Mouse (Mus musculus) heart, adult 8-10 months (tissue): ENCODE data around the gene Tmem178. TPM values are rescaled to one million over a fixed set of nuclear protein-coding genes. Genes with fewer than 3 reads are reported as not detected.
A peak's percentile ranks its signal among the peaks of the same experiment; 100 is the strongest.

Source experiments
- DNase-seq: peaks from one replicate; pipeline ENCODE4 v3.0.0; 2022; ENCODE audit warnings: low spot score
- total RNA-seq, 4 experiments: library from RNA; stranded (reverse); gene quantifications; 2 replicates each; pipeline ENCODE4 v1.2.4; 2022

The Tmem178 gene
- total RNA-seq, 4 experiments from 2014 or later, result 0.16 to 0.56 (median 0.30) TPM

- DNase-seq, result no peak
Measured at GRCm38 (mm10) chr17:80991535-80992127, 47.2 kb downstream of the Tmem178 start.

GRCm38 (mm10) chr17:80997226-80997625 lies 52.8 kb downstream of the Tmem178 start:
- no peak for DNase-seq

- no peak for DNase-seq
Measured at GRCm38 (mm10) chr17:80998958-80999357, 54.5 kb downstream of the Tmem178 start.

GRCm38 (mm10) chr17:81001010-81001409 lies 56.6 kb downstream of the Tmem178 start:
- DNase-seq, result no peak

- no peak for DNase-seq
Measured at GRCm38 (mm10) chr17:81001647-81002046, 57.2 kb downstream of the Tmem178 start.

- no peak for DNase-seq
Measured at GRCm38 (mm10) chr17:81002130-81002529, 57.7 kb downstream of the Tmem178 start.

GRCm38 (mm10) chr17:81004454-81004853 lies 60.0 kb downstream of the Tmem178 start:
- no peak for DNase-seq

GRCm38 (mm10) chr17:81005292-81005691 lies 60.9 kb downstream of the Tmem178 start:
- DNase-seq, result no peak

GRCm38 (mm10) chr17:81009112-81009511 lies 64.7 kb downstream of the Tmem178 start:
- DNase-seq, result no peak

GRCm38 (mm10) chr17:81010199-81010598 lies 65.8 kb downstream of the Tmem178 start:
- no peak for DNase-seq

- DNase-seq, result no peak
Measured at GRCm38 (mm10) chr17:81010844-81011685, 66.6 kb downstream of the Tmem178 start.

GRCm38 (mm10) chr17:81015814-81016447 lies 71.5 kb downstream of the Tmem178 start:
- DNase-seq, result peak; percentile 48

GRCm38 (mm10) chr17:81017132-81017531 lies 72.7 kb downstream of the Tmem178 start:
- DNase-seq, result no peak

- no peak for DNase-seq
Measured at GRCm38 (mm10) chr17:81027331-81027730, 82.9 kb downstream of the Tmem178 start.

GRCm38 (mm10) chr17:81031830-81032442 lies 87.5 kb downstream of the Tmem178 start:
- no peak for DNase-seq

- no peak for DNase-seq
Measured at GRCm38 (mm10) chr17:81032957-81033356, 88.5 kb downstream of the Tmem178 start.

GRCm38 (mm10) chr17:81035354-81035753 lies 90.9 kb downstream of the Tmem178 start:
- no peak for DNase-seq

- no peak for DNase-seq
Measured at GRCm38 (mm10) chr17:81038707-81039408, 94.4 kb downstream of the Tmem178 start.

GRCm38 (mm10) chr17:81041662-81042061 lies 97.2 kb downstream of the Tmem178 start:
- no peak for DNase-seq

- DNase-seq, result no peak
Measured at GRCm38 (mm10) chr17:81044356-81044755, 99.9 kb downstream of the Tmem178 start.

- no peak for DNase-seq
Measured at GRCm38 (mm10) chr17:81045115-81045514, 100.7 kb downstream of the Tmem178 start.
